Mouse (Mus musculus) forebrain, postnatal 0 days (tissue): ENCODE data around the gene Tdg. TPM values are rescaled to one million over a fixed set of nuclear protein-coding genes. Genes with fewer than 3 reads are reported as not detected.

Experiments
- ATAC-seq: fragments of 200-750 bp; cut with Nextera tagmentation; 2 replicates; pipeline ENCODE4 v1.8.0; 2017; ENCODE audit warnings: mild to moderate bottlenecking, moderate library complexity
- DNase-seq: peaks from one replicate; pipeline ENCODE4 v3.0.0-alpha.2; 2015
- H3K27ac ChIP-seq: fragments of 300-500 bp; sonication (generic); 2 replicates; pipeline ENCODE4 v1.5.1; 2014; ENCODE audit warnings: low read depth, mild to moderate bottlenecking, antibody characterized with exemption, low read length, moderate library complexity, mixed read lengths
- H3K27me3 ChIP-seq: fragments of 300-500 bp; sonication (generic); 2 replicates; pipeline ENCODE4 v1.6.1; 2014; ENCODE audit warnings: mild to moderate bottlenecking, low read length, mixed read lengths; ENCODE audit not compliant: insufficient read depth
- H3K36me3 ChIP-seq: fragments of 300-500 bp; sonication (generic); 2 replicates; pipeline ENCODE4 v1.6.1; 2014; ENCODE audit warnings: mild to moderate bottlenecking, moderate library complexity; ENCODE audit not compliant: insufficient read depth
- H3K4me1 ChIP-seq: fragments of 300-500 bp; sonication (generic); 2 replicates; pipeline ENCODE4 v1.6.1; 2014; ENCODE audit warnings: antibody characterized with exemption; ENCODE audit not compliant: insufficient read depth
- H3K4me2 ChIP-seq: fragments of 300-500 bp; sonication (generic); 2 replicates; pipeline ENCODE4 v1.6.1; 2014; ENCODE audit warnings: low read depth, mild to moderate bottlenecking, moderate library complexity
- H3K4me3 ChIP-seq: fragments of 300-500 bp; sonication (generic); 2 replicates; pipeline ENCODE4 v1.5.1; 2014; ENCODE audit warnings: low read depth, low read length, mixed read lengths
- H3K9ac ChIP-seq: fragments of 300-500 bp; sonication (generic); 2 replicates; pipeline ENCODE4 v1.6.1; 2014; ENCODE audit warnings: mild to moderate bottlenecking
- H3K9me3 ChIP-seq: fragments of 300-500 bp; sonication (generic); 2 replicates; pipeline ENCODE4 v1.6.1; 2016; ENCODE audit warnings: low read length
- CTCF ChIP-seq: sonication (generic); IDR thresholded peaks from 2 replicates; pipeline ENCODE4 v1.5.1; 2016; ENCODE audit warnings: antibody characterized with exemption, control low read depth, low read depth
- whole genome bisulfite sequencing: fragments of 180-500 bp; shearing (Covaris S2); extraction: QIAGEN DNeasy Blood & Tissue Kit; methylation state at CpG from one replicate; pipeline ENCODE4 v1.1.7; 2014; 5-methylcytosine and 5-hydroxymethylcytosine counted together
- polyA plus RNA-seq: library from polyadenylated mRNA; unstranded; fragments of >200 nt; fragmentation: Nextera tagmentation; extraction: Ambion mirVana; gene quantifications from 2 replicates; pipeline ENCODE4 v1.2.1, GENCODE M21; 2015
- total RNA-seq: library from RNA; depleted of rRNA; stranded (reverse); fragments of >200 nt; gene quantifications from 2 replicates; pipeline ENCODE4 v1.2.3, GENCODE M21; 2014

The Tdg gene
- total and polyA plus RNA-seq, 2 experiments from 2014 or later = 99.5 to 142 TPM

- peak overlapping the region; percentile 89; the same call in 1 of the 2 replicates for H3K27ac ChIP-seq
- H3K36me3 ChIP-seq = peaks cover 2% of the 10 kb centered on the region; the same call in 1 of the 2 replicates
- DNase-seq = no peak
- ATAC-seq = no peak
- H3K4me1 ChIP-seq = peaks cover 9% of the 10 kb centered on the region
- 14% methylated on average over 7 of the region's 7 CpGs for WGBS
- no peak for TF ChIP-seq CTCF
- H3K9ac ChIP-seq = peak overlapping the region; percentile 68
- H3K27me3 ChIP-seq = no peaks in the 10 kb centered on the region
- peak overlapping the region; percentile 52 for H3K4me3 ChIP-seq
- no peaks in the 10 kb centered on the region for H3K9me3 ChIP-seq
- peak overlapping the region; percentile 91 for H3K4me2 ChIP-seq
Measured at GRCm38 (mm10) chr10:82630497-82630896, 869 bp downstream of the Tdg start.

- no peak for DNase-seq
- TF ChIP-seq CTCF = no peak
- WGBS = 71% methylated on average over 7 of the region's 7 CpGs
- ATAC-seq = no peak
- Histone ChIP-seq H3K4me3 (peak overlapping the region; percentile 52; the same call in 1 of the 2 replicates), H3K27ac (no peak overlapping the region), H3K4me2 (peak overlapping the region; percentile 91), H3K4me1 (peaks cover 9% of the 10 kb centered on the region), H3K36me3 (peaks cover 2% of the 10 kb centered on the region; the same call in 1 of the 2 replicates), H3K27me3 (no peaks in the 10 kb centered on the region), H3K9ac (no peak overlapping the region), H3K9me3 (no peaks in the 10 kb centered on the region)
Measured at GRCm38 (mm10) chr10:82631133-82631532, 1.5 kb downstream of the Tdg start.

- Histone ChIP-seq H3K9me3 (no peaks in the 10 kb centered on the region), H3K4me3 (no peak overlapping the region), H3K4me2 (no peak overlapping the region), H3K27ac (no peak overlapping the region), H3K9ac (no peak overlapping the region), H3K27me3 (no peaks in the 10 kb centered on the region), H3K36me3 (peaks cover 10% of the 10 kb centered on the region; the same call in 1 of the 2 replicates), H3K4me1 (peaks cover 9% of the 10 kb centered on the region)
- no peak for DNase-seq
- WGBS = 96% methylated on average over 12 of the region's 12 CpGs
- TF ChIP-seq CTCF = no peak
- no peak for ATAC-seq
Measured at GRCm38 (mm10) chr10:82632496-82633280, 3.1 kb downstream of the Tdg start.

GRCm38 (mm10) chr10:82634348-82634747 is 4.7 kb downstream of the Tdg start:
- 98% methylated on average over 7 of the region's 7 CpGs for WGBS
- no peak for TF ChIP-seq CTCF
- H3K4me1 ChIP-seq = peaks cover 9% of the 10 kb centered on the region
- no peak overlapping the region for H3K27ac ChIP-seq
- no peaks in the 10 kb centered on the region for H3K27me3 ChIP-seq
- H3K9ac ChIP-seq = no peak overlapping the region
- H3K4me2 ChIP-seq = no peak overlapping the region
- peaks cover 17% of the 10 kb centered on the region for H3K36me3 ChIP-seq
- no peak overlapping the region for H3K4me3 ChIP-seq
- DNase-seq = no peak
- no peaks in the 10 kb centered on the region for H3K9me3 ChIP-seq
- no peak for ATAC-seq

GRCm38 (mm10) chr10:82636321-82636720 is 6.7 kb downstream of the Tdg start:
- no peak for ATAC-seq

GRCm38 (mm10) chr10:82639032-82639698 is 9.5 kb downstream of the Tdg start:
- H3K4me1 ChIP-seq = no peaks in the 10 kb centered on the region
- peak; percentile 27; the same call in 1 of the 2 replicates for TF ChIP-seq CTCF
- ATAC-seq (no peak), DNase-seq (no peak)
- no peak overlapping the region for H3K9ac ChIP-seq
- no peak overlapping the region for H3K4me3 ChIP-seq
- peaks cover 56% of the 10 kb centered on the region for H3K36me3 ChIP-seq
- H3K4me2 ChIP-seq = no peak overlapping the region
- no peaks in the 10 kb centered on the region for H3K9me3 ChIP-seq
- H3K27me3 ChIP-seq = no peaks in the 10 kb centered on the region
- 90% methylated on average over 8 of the region's 8 CpGs for WGBS
- H3K27ac ChIP-seq = no peak overlapping the region

More at GRCm38 (mm10) chr10:82636321-82636720, 6.7 kb downstream of the Tdg start:
- no peaks in the 10 kb centered on the region for H3K27me3 ChIP-seq
- H3K27ac ChIP-seq = no peak overlapping the region
- H3K9ac ChIP-seq = no peak overlapping the region
- no peak for TF ChIP-seq CTCF
- H3K36me3 ChIP-seq = peaks cover 36% of the 10 kb centered on the region
- H3K4me2 ChIP-seq = no peak overlapping the region
- WGBS = 95% methylated on average over 3 of the region's 3 CpGs
- H3K9me3 ChIP-seq = no peaks in the 10 kb centered on the region
- no peak for DNase-seq
- H3K4me3 ChIP-seq = no peak overlapping the region
- H3K4me1 ChIP-seq = no peaks in the 10 kb centered on the region

GRCm38 (mm10) chr10:82641481-82641880 is 11.9 kb downstream of the Tdg start:
- H3K9me3 ChIP-seq = no peaks in the 10 kb centered on the region
- H3K4me1 ChIP-seq = no peaks in the 10 kb centered on the region
- TF ChIP-seq CTCF = no peak
- no peak overlapping the region for H3K4me3 ChIP-seq
- peaks cover 75% of the 10 kb centered on the region for H3K36me3 ChIP-seq
- no peak overlapping the region for H3K4me2 ChIP-seq
- no peak overlapping the region for H3K9ac ChIP-seq
- H3K27ac ChIP-seq = no peak overlapping the region
- 85% methylated on average over 7 of the region's 9 CpGs for WGBS
- no peak for DNase-seq
- ATAC-seq = no peak
- H3K27me3 ChIP-seq = no peaks in the 10 kb centered on the region
